Mouse (Mus musculus): ENCODE results near the gene Lrrc15. TPM values are rescaled to one million over a fixed set of nuclear protein-coding genes. Genes with fewer than 3 reads are reported as not detected.

Lrrc15 gene
- polyA plus RNA-seq, 1 experiment: not detected

- Histone ChIP-seq H3K4me3 (ENCODE audit: insufficient read depth, low read depth, low read length) (peak overlapping the region; percentile 56), H3K4me1 (ENCODE audit: control insufficient read depth, insufficient read depth, insufficient read length, low read length) (no peaks in the 10 kb centered on the region), H3K27ac (replicated peaks; ENCODE audit: low read depth, low read length) (no peak overlapping the region)
Observed at GRCm38 (mm10) chr16:30236091-30236699, 46.9 kb downstream of the Lrrc15 start.

GRCm38 (mm10) chr16:30235577-30235976 lies 47.5 kb downstream of the Lrrc15 start:
- H3K27ac ChIP-seq (replicated peaks; ENCODE audit: low read depth, low read length): no peak overlapping the region
- no peaks in the 10 kb centered on the region for H3K4me1 ChIP-seq (ENCODE audit: control insufficient read depth, insufficient read depth, insufficient read length, low read length)
- H3K4me3 ChIP-seq (ENCODE audit: insufficient read depth, low read depth, low read length): peak overlapping the region; percentile 56; the same call in 1 of the 2 replicates

- H3K4me1 ChIP-seq (ENCODE audit: control insufficient read depth, insufficient read depth, insufficient read length, low read length): no peaks in the 10 kb centered on the region
- H3K4me3 ChIP-seq (ENCODE audit: insufficient read depth, low read depth, low read length): no peak overlapping the region
- no peak overlapping the region for H3K27ac ChIP-seq (replicated peaks; ENCODE audit: low read depth, low read length)
Observed at GRCm38 (mm10) chr16:30234636-30235546, 48.2 kb downstream of the Lrrc15 start.

GRCm38 (mm10) chr16:30234077-30234476 lies 49.0 kb downstream of the Lrrc15 start:
- Histone ChIP-seq H3K27ac (replicated peaks; ENCODE audit: low read depth, low read length) (no peak overlapping the region), H3K4me3 (ENCODE audit: insufficient read depth, low read depth, low read length) (no peak overlapping the region), H3K4me1 (ENCODE audit: control insufficient read depth, insufficient read depth, insufficient read length, low read length) (no peaks in the 10 kb centered on the region)

GRCm38 (mm10) chr16:30231882-30232604 lies 51.0 kb downstream of the Lrrc15 start:
- Histone ChIP-seq H3K4me1 (ENCODE audit: control insufficient read depth, insufficient read depth, insufficient read length, low read length) (no peaks in the 10 kb centered on the region), H3K27ac (replicated peaks; ENCODE audit: low read depth, low read length) (no peak overlapping the region), H3K4me3 (ENCODE audit: insufficient read depth, low read depth, low read length) (no peak overlapping the region)

- no peak overlapping the region for H3K4me3 ChIP-seq (ENCODE audit: insufficient read depth, low read depth, low read length)
- H3K27ac ChIP-seq (replicated peaks; ENCODE audit: low read depth, low read length): no peak overlapping the region
- H3K4me1 ChIP-seq (ENCODE audit: control insufficient read depth, insufficient read depth, insufficient read length, low read length): no peaks in the 10 kb centered on the region
Observed at GRCm38 (mm10) chr16:30227352-30227751, 55.7 kb downstream of the Lrrc15 start.

GRCm38 (mm10) chr16:30221161-30221782 lies 61.8 kb downstream of the Lrrc15 start:
- Histone ChIP-seq H3K27ac (replicated peaks; ENCODE audit: low read depth, low read length) (no peak overlapping the region), H3K4me3 (ENCODE audit: insufficient read depth, low read depth, low read length) (no peak overlapping the region), H3K4me1 (ENCODE audit: control insufficient read depth, insufficient read depth, insufficient read length, low read length) (no peaks in the 10 kb centered on the region)

Other genes with a start within 250 kb of the Lrrc15 start
- 14.0 and 14.4 TPM in 2 replicates for gene Hes1, start 218.9 kb downstream of the Lrrc15 start, polyA plus RNA-seq (2012; ENCODE audit: insufficient read depth, insufficient read length, missing spikeins)
- 20.1 and 23.7 TPM in 2 replicates for gene Cpn2, start 15.8 kb downstream of the Lrrc15 start, polyA plus RNA-seq (2012; ENCODE audit: insufficient read depth, insufficient read length, missing spikeins)
- gene Gp5, start 27.5 kb upstream of the Lrrc15 start, polyA plus RNA-seq (2012; ENCODE audit: insufficient read depth, insufficient read length, missing spikeins): not detected in 2 replicates
- gene Atp13a3, start 122.7 kb upstream of the Lrrc15 start, polyA plus RNA-seq (2012; ENCODE audit: insufficient read depth, insufficient read length, missing spikeins): 21.9 and 31.4 TPM in 2 replicates

Measured in brown adipose tissue, adult 24 weeks (tissue).